8 mouse cellular contexts compared by ENCODE assay signal in genomic region chr2:61453490-61454281, GRCm38 (mm10).
DNase-seq lines count a peak whose midpoint lies in the region; ATAC-seq and TF ChIP-seq lines count a peak whose summit lies in the region.

No protein-coding gene starts in this region.

- no peaks in the 10 kb centered on the region for H3K4me1 ChIP-seq in bone marrow macrophage, adult 2 months (ENCODE audit: control insufficient read depth, insufficient read depth, low read length)
- peaks cover 5% of the 10 kb centered on the region for H3K4me1 ChIP-seq in heart, embryonic 16.5 days (ENCODE audit: control insufficient read depth, insufficient read depth, low read length)
- H3K4me1 ChIP-seq in midbrain, embryonic 16.5 days (ENCODE audit: control insufficient read depth, insufficient read depth, low read length) = 0 out of 2 replicates have a peak, but pooled peaks cover 2% of the 10 kb centered on the region

- peak overlapping the region; percentile 70 for H3K9ac ChIP-seq in heart, embryonic 16.5 days (ENCODE audit: low read length)
- H3K9ac ChIP-seq in midbrain, embryonic 16.5 days (ENCODE audit: low read depth, low read length) = no peak overlapping the region; the same call in 1 of the 2 replicates

- no peaks in the 10 kb centered on the region for H3K27me3 ChIP-seq in heart, embryonic 16.5 days (ENCODE audit: control insufficient read depth, insufficient read depth, low read length)
- H3K27me3 ChIP-seq in midbrain, embryonic 16.5 days (ENCODE audit: control insufficient read depth, insufficient read depth, low read depth, low read length) = no peaks in the 10 kb centered on the region

- no peaks in the 10 kb centered on the region for H3K9me3 ChIP-seq in heart, embryonic 16.5 days (replicated peaks; ENCODE audit: control insufficient read depth, low read length)
- H3K9me3 ChIP-seq in midbrain, embryonic 16.5 days (replicated peaks; ENCODE audit: control insufficient read depth, low read length, poor library complexity, severe bottlenecking) = no peaks in the 10 kb centered on the region

- H3K4me3 ChIP-seq in bone marrow macrophage, adult 2 months (ENCODE audit: insufficient read depth, low read length) = peak overlapping the region; percentile 56
- H3K4me3 ChIP-seq in heart, embryonic 16.5 days (ENCODE audit: low read length) = peak overlapping the region; percentile 68
- H3K4me3 ChIP-seq in midbrain, embryonic 16.5 days (ENCODE audit: low read depth, low read length) = peak overlapping the region; percentile 24

- H3K27ac ChIP-seq in bone marrow macrophage, adult 2 months (ENCODE audit: insufficient read depth, low read depth, low read length) = no peak overlapping the region
- H3K27ac ChIP-seq in heart, embryonic 16.5 days (ENCODE audit: low read length) = peak overlapping the region; percentile 90
- H3K27ac ChIP-seq in midbrain, embryonic 16.5 days (ENCODE audit: low read length) = no peak overlapping the region

- 18% methylated on average over 14 of the region's 14 CpGs for WGBS in heart, embryonic 16.5 days
- 48% methylated on average over 14 of the region's 14 CpGs for WGBS in midbrain, embryonic 16.5 days

- no peaks in the 10 kb centered on the region for H3K36me3 ChIP-seq in heart, embryonic 16.5 days (ENCODE audit: control insufficient read depth, insufficient read depth)
- no peaks in the 10 kb centered on the region for H3K36me3 ChIP-seq in midbrain, embryonic 16.5 days (ENCODE audit: control insufficient read depth, insufficient read depth, low read length)

- no peak for TF ChIP-seq CTCF in bone marrow macrophage, adult 2 months (IDR thresholded peaks at IDR 0.05; ENCODE audit: low read depth, low read length)

- peak; percentile 37 for DNase-seq in 416B (ENCODE audit: low read depth)
- DNase-seq in fibroblast of lung, adult 2 months (ENCODE audit: low read depth) = peak; percentile 69
- peak; percentile 42 for DNase-seq in kidney, postnatal 10 days
- no peak for DNase-seq in spleen, postnatal 36 days (ENCODE audit: low spot score in 2 of 2)
- DNase-seq in right cerebral cortex, postnatal 36 days (ENCODE audit: low spot score in 2 of 2) = no peak

- peak overlapping the region; percentile 77 for H3K4me2 ChIP-seq in heart, embryonic 16.5 days (ENCODE audit: low read depth, low read length)
- peak overlapping the region; percentile 45 for H3K4me2 ChIP-seq in midbrain, embryonic 16.5 days (ENCODE audit: low read length)

- peak; percentile 92 for ATAC-seq in heart, embryonic 16.5 days (replicated peaks; ENCODE audit: extremely low read depth, insufficient read depth, low FRiP score)
- ATAC-seq in midbrain, embryonic 16.5 days = peak; percentile 54

- no peak for TF ChIP-seq POLR2A in bone marrow macrophage, adult 2 months (IDR thresholded peaks at IDR 0.05; ENCODE audit: borderline replicate concordance, low read depth, low read length)

Comparison
In these comparisons a context has a peak if more than half of its experiments do, and no peak if none do; other contexts are left out.
1. DNase-seq: peak in 416B (single experiment), fibroblast of lung, adult 2 months (single experiment) and kidney, postnatal 10 days (single experiment); none in spleen, postnatal 36 days (0 of 2) and right cerebral cortex, postnatal 36 days (0 of 2).
2. Peak in every context shown above with its lines, with median percentiles within 50 percentile points of each other: H3K4me3 ChIP-seq.